Mouse (Mus musculus): ENCODE results near the gene Tardbp. TPM values are rescaled to one million over a fixed set of nuclear protein-coding genes. Genes with fewer than 3 reads are reported as not detected.
A peak's percentile ranks its signal among the peaks of the same experiment; 100 is the strongest.

The Tardbp gene
- total RNA-seq, 1 experiment, result 259 TPM

- H3K27ac ChIP-seq (ENCODE audit: insufficient read depth, low read depth, low read length, poor library complexity, severe bottlenecking), result 0 out of 2 replicates have a peak overlapping the region, but pooled peaks have one; percentile 9
- DNase-seq (ENCODE audit: low read depth, low spot score), result no peak
- H3K36me3 ChIP-seq (ENCODE audit: control insufficient read depth, insufficient read depth, low read length, poor library complexity, severe bottlenecking), result no peaks in the 10 kb centered on the region
- H3K4me3 ChIP-seq (ENCODE audit: insufficient read depth in 1 of 2, low read depth in 1 of 2, low read length in 2 of 2, poor library complexity in 1 of 2, severe bottlenecking in 1 of 2), result peak overlapping the region; percentile 16 to 28; a peak in 3 of 4 replicates
- peaks cover 3% of the 10 kb centered on the region in 2 experiments; a peak in 2 of 4 replicates for H3K4me1 ChIP-seq (ENCODE audit: control insufficient read depth in 2 of 2, insufficient read depth in 2 of 2, low read length in 2 of 2, poor library complexity in 1 of 2)
- TF ChIP-seq ZC3H11A (IDR thresholded peaks at IDR 0.05; ENCODE audit: borderline replicate concordance, low read depth, low read length) (no peak), CHD2 (IDR thresholded peaks at IDR 0.05; ENCODE audit: low read depth, low read length) (no peak), HCFC1 (IDR thresholded peaks at IDR 0.05; ENCODE audit: borderline replicate concordance, insufficient read depth, low read length) (no peak), MAFK (IDR thresholded peaks at IDR 0.05; ENCODE audit: insufficient read depth, low read depth, low read length) (no peak), ZNF384 (IDR thresholded peaks at IDR 0.05; ENCODE audit: low read depth, low read length) (no peak)
- no peaks in the 10 kb centered on the region for H3K9me3 ChIP-seq (ENCODE audit: control insufficient read depth, insufficient read depth, low read depth, low read length)
- H3K9ac ChIP-seq (ENCODE audit: insufficient read depth, low read depth, low read length, poor library complexity, severe bottlenecking), result peak overlapping the region; percentile 19; the same call in 1 of the 2 replicates
- in situ Hi-C loops (cut with MboI; ENCODE audit: low sequenced_read_pairs in 2 of 2, unreplicated experiment in 2 of 2), result no loop called here
Observed at GRCm38 (mm10) chr4:148651045-148651444, 24.2 kb upstream of the Tardbp start.

DNA sequence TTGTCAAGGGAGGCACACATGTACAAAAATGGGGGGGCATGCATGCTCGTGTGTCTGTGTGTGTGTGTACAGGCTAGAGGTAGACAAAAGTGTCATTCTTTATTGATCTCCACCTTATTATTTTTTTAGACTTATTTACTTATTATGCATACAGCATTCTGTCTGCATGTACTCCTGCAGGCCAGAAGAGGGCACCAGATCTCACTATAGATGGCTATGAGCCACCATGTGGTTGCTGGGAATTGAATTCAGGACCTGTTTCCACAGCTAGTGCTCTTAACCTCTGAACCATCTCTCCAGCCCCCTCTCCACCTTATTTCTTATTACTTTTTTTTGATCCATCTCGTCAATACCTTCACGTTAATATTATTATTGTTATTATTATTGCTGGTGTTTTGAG, 22.5 kb upstream of the Tardbp start:
- H3K4me3 ChIP-seq (ENCODE audit: insufficient read depth in 1 of 2, low read depth in 1 of 2, low read length in 2 of 2, poor library complexity in 1 of 2, severe bottlenecking in 1 of 2), result no peak overlapping the region
- TF ChIP-seq MAFK (IDR thresholded peaks at IDR 0.05; ENCODE audit: insufficient read depth, low read depth, low read length) (no peak), HCFC1 (IDR thresholded peaks at IDR 0.05; ENCODE audit: borderline replicate concordance, insufficient read depth, low read length) (no peak), ZC3H11A (IDR thresholded peaks at IDR 0.05; ENCODE audit: borderline replicate concordance, low read depth, low read length) (no peak), ZNF384 (IDR thresholded peaks at IDR 0.05; ENCODE audit: low read depth, low read length) (no peak), CHD2 (IDR thresholded peaks at IDR 0.05; ENCODE audit: low read depth, low read length) (no peak)
- no peak overlapping the region for H3K9ac ChIP-seq (ENCODE audit: insufficient read depth, low read depth, low read length, poor library complexity, severe bottlenecking)
- peaks cover 3% of the 10 kb centered on the region in 2 experiments; a peak in 2 of 4 replicates for H3K4me1 ChIP-seq (ENCODE audit: control insufficient read depth in 2 of 2, insufficient read depth in 2 of 2, low read length in 2 of 2, poor library complexity in 1 of 2)
- no peaks in the 10 kb centered on the region for H3K9me3 ChIP-seq (ENCODE audit: control insufficient read depth, insufficient read depth, low read depth, low read length)
- DNase-seq (ENCODE audit: low read depth, low spot score), result no peak
- H3K36me3 ChIP-seq (ENCODE audit: control insufficient read depth, insufficient read depth, low read length, poor library complexity, severe bottlenecking), result no peaks in the 10 kb centered on the region
- in situ Hi-C loops (cut with MboI; ENCODE audit: low sequenced_read_pairs in 2 of 2, unreplicated experiment in 2 of 2), result no loop called here
- no peak overlapping the region for H3K27ac ChIP-seq (ENCODE audit: insufficient read depth, low read depth, low read length, poor library complexity, severe bottlenecking)

DNA sequence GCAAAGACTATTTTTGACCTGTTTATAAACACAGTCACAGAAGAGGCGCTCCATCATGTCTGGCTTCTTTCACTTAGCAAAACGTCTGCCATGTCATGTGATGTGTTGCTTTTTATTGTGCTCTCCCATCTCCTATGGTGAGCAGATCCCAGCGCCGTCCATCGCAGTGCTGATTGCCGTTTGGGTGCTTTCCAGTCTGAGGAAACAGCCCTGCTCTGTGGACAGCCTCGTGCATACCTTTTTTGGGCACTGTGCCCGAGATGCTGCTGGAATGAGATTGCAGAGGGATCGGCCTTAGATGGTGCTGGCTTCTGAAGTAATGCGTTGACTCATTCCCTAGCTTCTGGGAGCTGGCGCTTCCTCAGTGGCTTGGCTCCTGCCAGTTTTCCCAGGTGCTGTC, 19.8 kb upstream of the Tardbp start:
- Histone ChIP-seq H3K27ac (ENCODE audit: insufficient read depth, low read depth, low read length, poor library complexity, severe bottlenecking) (no peak overlapping the region), H3K4me1 (ENCODE audit: control insufficient read depth in 2 of 2, insufficient read depth in 2 of 2, low read length in 2 of 2, poor library complexity in 1 of 2) (peaks cover 3 to 10% of the 10 kb centered on the region in 2 experiments; a peak in 3 of 4 replicates), H3K9me3 (ENCODE audit: control insufficient read depth, insufficient read depth, low read depth, low read length) (no peaks in the 10 kb centered on the region), H3K4me3 (ENCODE audit: insufficient read depth in 1 of 2, low read depth in 1 of 2, low read length in 2 of 2, poor library complexity in 1 of 2, severe bottlenecking in 1 of 2) (no peak overlapping the region), H3K9ac (ENCODE audit: insufficient read depth, low read depth, low read length, poor library complexity, severe bottlenecking) (no peak overlapping the region), H3K36me3 (ENCODE audit: control insufficient read depth, insufficient read depth, low read length, poor library complexity, severe bottlenecking) (no peaks in the 10 kb centered on the region)
- in situ Hi-C loops (cut with MboI; ENCODE audit: low sequenced_read_pairs in 2 of 2, unreplicated experiment in 2 of 2), result no loop called here
- no peak for TF ChIP-seq CHD2 (IDR thresholded peaks at IDR 0.05; ENCODE audit: low read depth, low read length)
- TF ChIP-seq ZC3H11A (IDR thresholded peaks at IDR 0.05; ENCODE audit: borderline replicate concordance, low read depth, low read length), result no peak
- TF ChIP-seq MAFK (IDR thresholded peaks at IDR 0.05; ENCODE audit: insufficient read depth, low read depth, low read length), result no peak
- no peak for TF ChIP-seq HCFC1 (IDR thresholded peaks at IDR 0.05; ENCODE audit: borderline replicate concordance, insufficient read depth, low read length)
- DNase-seq (ENCODE audit: low read depth, low spot score), result no peak

- in situ Hi-C loops (cut with MboI; ENCODE audit: low sequenced_read_pairs in 2 of 2, unreplicated experiment in 2 of 2), result no loop called here
- no peaks in the 10 kb centered on the region for H3K9me3 ChIP-seq (ENCODE audit: control insufficient read depth, insufficient read depth, low read depth, low read length)
- no peak overlapping the region for H3K4me3 ChIP-seq (ENCODE audit: insufficient read depth in 1 of 2, low read depth in 1 of 2, low read length in 2 of 2, poor library complexity in 1 of 2, severe bottlenecking in 1 of 2)
- no peak overlapping the region for H3K27ac ChIP-seq (ENCODE audit: insufficient read depth, low read depth, low read length, poor library complexity, severe bottlenecking)
- no peak overlapping the region for H3K9ac ChIP-seq (ENCODE audit: insufficient read depth, low read depth, low read length, poor library complexity, severe bottlenecking)
- no peaks in the 10 kb centered on the region for H3K36me3 ChIP-seq (ENCODE audit: control insufficient read depth, insufficient read depth, low read length, poor library complexity, severe bottlenecking)
- H3K4me1 ChIP-seq (ENCODE audit: control insufficient read depth in 2 of 2, insufficient read depth in 2 of 2, low read length in 2 of 2, poor library complexity in 1 of 2), result peaks cover 0 to 10% of the 10 kb centered on the region in 2 experiments; a peak in 2 of 4 replicates
- DNase-seq (ENCODE audit: low read depth, low spot score), result no peak
- TF ChIP-seq HCFC1 (IDR thresholded peaks at IDR 0.05; ENCODE audit: borderline replicate concordance, insufficient read depth, low read length) (no peak), MAFK (IDR thresholded peaks at IDR 0.05; ENCODE audit: insufficient read depth, low read depth, low read length) (no peak), ZNF384 (IDR thresholded peaks at IDR 0.05; ENCODE audit: low read depth, low read length) (no peak), ZC3H11A (IDR thresholded peaks at IDR 0.05; ENCODE audit: borderline replicate concordance, low read depth, low read length) (no peak), CHD2 (IDR thresholded peaks at IDR 0.05; ENCODE audit: low read depth, low read length) (no peak)
Observed at GRCm38 (mm10) chr4:148644926-148645325, 18.1 kb upstream of the Tardbp start.

All from ES-E14 (cell line).